Mouse (Mus musculus) gastrocnemius, adult 2 months (tissue): Measurements from ENCODE around the gene Slc17a9. TPM values are rescaled to one million over a fixed set of nuclear protein-coding genes. Genes with fewer than 3 reads are reported as not detected.
"Not testable (repeated sequence)": the region's sequence is repeated elsewhere in the genome, so short reads cannot be mapped to it uniquely, and the experiment has no call there.

Experiments
- DNase-seq: peaks from one replicate; pipeline ENCODE4 v3.0.0; 2022
- H3K27ac ChIP-seq: fragments of 200-600 bp; 2 replicates; pipeline ENCODE4 v1.8.1; 2022; ENCODE audit warnings: mild to moderate bottlenecking
- H3K4me3 ChIP-seq: fragments of 200-600 bp; 2 replicates; pipeline ENCODE4 v1.8.1; 2022; ENCODE audit warnings: mild to moderate bottlenecking, moderate library complexity
- CTCF ChIP-seq: fragments of 200-600 bp; IDR thresholded peaks from 2 replicates; pipeline ENCODE4 v1.8.1; 2022; ENCODE audit warnings: antibody characterized with exemption, mild to moderate bottlenecking, moderate library complexity
- intact Hi-C: fragments of 180-260 bp; cut with DNase I; formaldehyde crosslinking; loops from one replicate; pipeline ENCODE4 v1.15.1; 2025
- total RNA-seq, 2 experiments: library from RNA; stranded (reverse); gene quantifications; 2 replicates each; pipeline ENCODE4 v1.2.3; 2021

The Slc17a9 gene
- total RNA-seq, 2 experiments from 2014 or later, result 0.33 TPM; not detected in 1

GRCm38 (mm10) chr2:180702701-180703149 is 22.3 kb upstream of the Slc17a9 start:
- no peak for DNase-seq
- Histone ChIP-seq H3K4me3 (peak overlapping the region; percentile 95), H3K27ac (peak overlapping the region; percentile 98)
- intact Hi-C loops, result no loop called here
- no peak for TF ChIP-seq CTCF

GRCm38 (mm10) chr2:180703175-180703574 is 21.9 kb upstream of the Slc17a9 start:
- H3K4me3 ChIP-seq, result no peak overlapping the region; the same call in 1 of the 2 replicates

GRCm38 (mm10) chr2:180703645-180704359 is 21.3 kb upstream of the Slc17a9 start:
- intact Hi-C loops, result no loop called here
- no peak for TF ChIP-seq CTCF
- DNase-seq, result no peak
- Histone ChIP-seq H3K4me3 (no peak overlapping the region), H3K27ac (peak overlapping the region; percentile 78)

More at GRCm38 (mm10) chr2:180703175-180703574, 21.9 kb upstream of the Slc17a9 start:
- intact Hi-C loops, result no loop called here
- no peak for TF ChIP-seq CTCF
- DNase-seq, result no peak
- H3K27ac ChIP-seq, result peak overlapping the region; percentile 98

GRCm38 (mm10) chr2:180704591-180704990 is 20.5 kb upstream of the Slc17a9 start:
- DNase-seq, result peak; percentile 61
- Histone ChIP-seq H3K27ac (peak overlapping the region; percentile 78), H3K4me3 (peak overlapping the region; percentile 40)
- TF ChIP-seq CTCF, result no peak
- intact Hi-C loops, result no loop called here

GRCm38 (mm10) chr2:180705066-180705465 is 20.0 kb upstream of the Slc17a9 start:
- no peak for DNase-seq
- Histone ChIP-seq H3K4me3 (peak overlapping the region; percentile 40), H3K27ac (peak overlapping the region; percentile 78)
- intact Hi-C loops, result no loop called here
- TF ChIP-seq CTCF, result no peak

- no peak overlapping the region for H3K4me3 ChIP-seq
- peak overlapping the region; percentile 78 for H3K27ac ChIP-seq
- intact Hi-C loops, result no loop called here
- no peak for TF ChIP-seq CTCF
- DNase-seq, result no peak
Measured at GRCm38 (mm10) chr2:180705975-180706374, 19.1 kb upstream of the Slc17a9 start.

GRCm38 (mm10) chr2:180709023-180709922 is 15.8 kb upstream of the Slc17a9 start:
- intact Hi-C loops, result no loop called here
- no peak for DNase-seq
- peak overlapping the region; percentile 96 for H3K27ac ChIP-seq
- H3K4me3 ChIP-seq, result peak overlapping the region; percentile 100
- no peak for TF ChIP-seq CTCF

GRCm38 (mm10) chr2:180709923-180710272 is 15.2 kb upstream of the Slc17a9 start, which contains the start of the genes Dido1 and Gid8:
Gene Dido1 (minus strand): TSS chr2:180709999.
Gene Gid8 (plus strand): TSS chr2:180710117.
- Histone ChIP-seq H3K27ac (peak within 1 kb of the TSS; percentile 96), H3K4me3 (peak within 1 kb of the TSS; percentile 100)
- intact Hi-C loops, result loop anchor here (2.0 kb wide), 1 partner anchor 31 kb away; no protein-coding TSS in a partner anchor
- peak; percentile 97 for DNase-seq
- TF ChIP-seq CTCF, result no peak

GRCm38 (mm10) chr2:180710276-180711155 is 14.5 kb upstream of the Slc17a9 start:
- intact Hi-C loops, result loop anchor here (2.0 kb wide), 1 partner anchor 32 kb away; no protein-coding TSS in a partner anchor
- peak overlapping the region; percentile 96 for H3K27ac ChIP-seq
- no peak for DNase-seq

GRCm38 (mm10) chr2:180711527-180711926 is 13.5 kb upstream of the Slc17a9 start:
- no peak for TF ChIP-seq CTCF
- Histone ChIP-seq H3K4me3 (peak overlapping the region; percentile 100), H3K27ac (peak overlapping the region; percentile 96)
- no peak for DNase-seq
- intact Hi-C loops, result loop anchor here (2.0 kb wide), 1 partner anchor 33 kb away; no protein-coding TSS in a partner anchor

More at GRCm38 (mm10) chr2:180710276-180711155, 14.5 kb upstream of the Slc17a9 start:
- TF ChIP-seq CTCF, result no peak
- peak overlapping the region; percentile 100 for H3K4me3 ChIP-seq

- DNase-seq, result no peak
- Histone ChIP-seq H3K27ac (no peak overlapping the region), H3K4me3 (no peak overlapping the region)
- intact Hi-C loops, result no loop called here
- TF ChIP-seq CTCF, result no peak
Measured at GRCm38 (mm10) chr2:180712037-180712689, 12.9 kb upstream of the Slc17a9 start.

- DNase-seq, H3K4me3 ChIP-seq, intact Hi-C loops, H3K27ac ChIP-seq: not testable (repeated sequence)
Measured at GRCm38 (mm10) chr2:180722748-180723147, 2.3 kb upstream of the Slc17a9 start.
